Mouse (Mus musculus): ENCODE results near the gene Faiml.

DNA sequence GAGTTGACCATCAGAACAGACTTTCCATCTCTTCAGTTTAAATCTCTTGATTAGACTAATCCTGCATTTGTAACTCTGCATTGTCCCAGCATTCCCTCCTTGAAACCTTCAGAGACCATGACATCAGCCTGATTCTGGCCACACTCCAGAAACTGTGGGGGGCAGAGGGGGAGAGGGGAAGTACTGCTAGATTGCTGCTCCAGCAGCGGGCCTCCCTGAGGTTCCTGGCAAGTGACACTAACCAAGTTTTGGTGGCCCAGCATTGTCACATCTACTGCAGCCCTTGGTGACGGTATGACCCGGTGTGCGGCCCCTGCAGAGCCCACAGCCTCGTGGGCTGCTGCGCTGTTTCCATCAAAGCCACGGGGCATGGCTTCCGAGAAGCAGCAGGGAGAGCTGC lies 56.8 kb downstream of the Faiml start:
- TF ChIP-seq POLR2A (IDR thresholded peaks at IDR 0.05; ENCODE audit: low read depth, low read length) (no peak), CTCF (IDR thresholded peaks at IDR 0.05; ENCODE audit: borderline replicate concordance, insufficient read depth, low read length) (no peak)

Measured in embryonic fibroblast, embryonic 13.5 days (primary cell).